Mouse (Mus musculus): ENCODE data around the gene Pnp2. TPM values are rescaled to one million over a fixed set of nuclear protein-coding genes. Genes with fewer than 3 reads are reported as not detected.
"Not testable (repeated sequence)": the region's sequence is repeated elsewhere in the genome, so short reads cannot be mapped to it uniquely, and the experiment has no call there.

The Pnp2 gene
- polyA plus RNA-seq (2014; fragmentation: Nextera tagmentation; extraction: Ambion mirVana) = 0.46 and 0.51 TPM in 2 replicates

GRCm38 (mm10) chr14:50955942-50956508 lies at the start of gene Pnp2:
Gene Pnp2, plus strand, starts transcription at chr14:50955992.
- 7% methylated on average over 18 of the region's 19 CpGs for WGBS
- not testable (repeated sequence) for H3K9ac ChIP-seq (replicated peaks; ENCODE audit: low read depth, low read length)

GRCm38 (mm10) chr14:50908126-50908525 lies 47.7 kb upstream of the Pnp2 start:
- Histone ChIP-seq H3K4me3 (ENCODE audit: low read depth, low read length) (no peak overlapping the region), H3K27me3 (ENCODE audit: control insufficient read depth, insufficient read depth, low read length) (no peaks in the 10 kb centered on the region), H3K4me2 (ENCODE audit: low read depth, low read length) (no peak overlapping the region), H3K36me3 (ENCODE audit: control insufficient read depth, insufficient read depth, low read length) (peaks cover 7% of the 10 kb centered on the region; the same call in 1 of the 2 replicates), H3K4me1 (ENCODE audit: control insufficient read depth, insufficient read depth, low read length) (peaks cover 6% of the 10 kb centered on the region; the same call in 1 of the 2 replicates), H3K27ac (ENCODE audit: low read depth, low read length) (no peak overlapping the region), H3K9ac (replicated peaks; ENCODE audit: low read depth, low read length) (no peak overlapping the region), H3K9me3 (ENCODE audit: control insufficient read depth, low read length) (no peaks in the 10 kb centered on the region)
- ATAC-seq (ENCODE audit: low read depth) = no peak
- WGBS = 81% methylated on average over 4 of the region's 4 CpGs

More at GRCm38 (mm10) chr14:50955942-50956508, at the start of gene Pnp2:
- 0 out of 2 replicates have a peak within 1 kb of the TSS, but pooled peaks have one; percentile 20 for H3K4me2 ChIP-seq (ENCODE audit: low read depth, low read length)
- H3K27ac ChIP-seq (ENCODE audit: low read depth, low read length); H3K4me3 ChIP-seq (ENCODE audit: low read depth, low read length); H3K4me1 ChIP-seq (ENCODE audit: control insufficient read depth, insufficient read depth, low read length); H3K36me3 ChIP-seq (ENCODE audit: control insufficient read depth, insufficient read depth, low read length); H3K9me3 ChIP-seq (ENCODE audit: control insufficient read depth, low read length); H3K27me3 ChIP-seq (ENCODE audit: control insufficient read depth, insufficient read depth, low read length): not testable (repeated sequence)
- peak; percentile 95 for ATAC-seq (ENCODE audit: low read depth)

GRCm38 (mm10) chr14:50911356-50911755 lies 44.4 kb upstream of the Pnp2 start:
- Histone ChIP-seq H3K27ac (ENCODE audit: low read depth, low read length) (no peak overlapping the region), H3K4me1 (ENCODE audit: control insufficient read depth, insufficient read depth, low read length) (no peaks in the 10 kb centered on the region), H3K36me3 (ENCODE audit: control insufficient read depth, insufficient read depth, low read length) (peaks cover 21% of the 10 kb centered on the region), H3K27me3 (ENCODE audit: control insufficient read depth, insufficient read depth, low read length) (no peaks in the 10 kb centered on the region), H3K4me2 (ENCODE audit: low read depth, low read length) (no peak overlapping the region), H3K9ac (replicated peaks; ENCODE audit: low read depth, low read length) (no peak overlapping the region), H3K9me3 (ENCODE audit: control insufficient read depth, low read length) (no peaks in the 10 kb centered on the region), H3K4me3 (ENCODE audit: low read depth, low read length) (no peak overlapping the region)
- WGBS = 61% methylated on average over 3 of the region's 3 CpGs
- no peak for ATAC-seq (ENCODE audit: low read depth)

- H3K4me1 ChIP-seq (ENCODE audit: control insufficient read depth, insufficient read depth, low read length) = peaks cover 12% of the 10 kb centered on the region
- H3K4me2 ChIP-seq (ENCODE audit: low read depth, low read length) = peak overlapping the region; percentile 83
- ATAC-seq (ENCODE audit: low read depth); H3K27me3 ChIP-seq (ENCODE audit: control insufficient read depth, insufficient read depth, low read length); H3K27ac ChIP-seq (ENCODE audit: low read depth, low read length); H3K9me3 ChIP-seq (ENCODE audit: control insufficient read depth, low read length): not testable (repeated sequence)
- H3K36me3 ChIP-seq (ENCODE audit: control insufficient read depth, insufficient read depth, low read length) = peaks cover 26% of the 10 kb centered on the region
- 81% methylated on average over 1 of the region's 1 CpGs for WGBS
- peak overlapping the region; percentile 67 for H3K4me3 ChIP-seq (ENCODE audit: low read depth, low read length)
- H3K9ac ChIP-seq (replicated peaks; ENCODE audit: low read depth, low read length) = peak overlapping the region; percentile 65; the same call in 1 of the 2 replicates
Observed at GRCm38 (mm10) chr14:50923437-50923836, 32.4 kb upstream of the Pnp2 start.

- no peaks in the 10 kb centered on the region for H3K9me3 ChIP-seq (ENCODE audit: control insufficient read depth, low read length)
- peak; percentile 97 for ATAC-seq (ENCODE audit: low read depth)
- WGBS = under 1% methylated on average over 57 of the region's 57 CpGs
Observed at GRCm38 (mm10) chr14:50924281-50925064, 31.3 kb upstream of the Pnp2 start, which contains the start of the genes Osgep and Apex1. Gene Osgep, minus strand, starts transcription at chr14:50924893. Gene Apex1, plus strand, starts transcription at chr14:50924968.

DNA sequence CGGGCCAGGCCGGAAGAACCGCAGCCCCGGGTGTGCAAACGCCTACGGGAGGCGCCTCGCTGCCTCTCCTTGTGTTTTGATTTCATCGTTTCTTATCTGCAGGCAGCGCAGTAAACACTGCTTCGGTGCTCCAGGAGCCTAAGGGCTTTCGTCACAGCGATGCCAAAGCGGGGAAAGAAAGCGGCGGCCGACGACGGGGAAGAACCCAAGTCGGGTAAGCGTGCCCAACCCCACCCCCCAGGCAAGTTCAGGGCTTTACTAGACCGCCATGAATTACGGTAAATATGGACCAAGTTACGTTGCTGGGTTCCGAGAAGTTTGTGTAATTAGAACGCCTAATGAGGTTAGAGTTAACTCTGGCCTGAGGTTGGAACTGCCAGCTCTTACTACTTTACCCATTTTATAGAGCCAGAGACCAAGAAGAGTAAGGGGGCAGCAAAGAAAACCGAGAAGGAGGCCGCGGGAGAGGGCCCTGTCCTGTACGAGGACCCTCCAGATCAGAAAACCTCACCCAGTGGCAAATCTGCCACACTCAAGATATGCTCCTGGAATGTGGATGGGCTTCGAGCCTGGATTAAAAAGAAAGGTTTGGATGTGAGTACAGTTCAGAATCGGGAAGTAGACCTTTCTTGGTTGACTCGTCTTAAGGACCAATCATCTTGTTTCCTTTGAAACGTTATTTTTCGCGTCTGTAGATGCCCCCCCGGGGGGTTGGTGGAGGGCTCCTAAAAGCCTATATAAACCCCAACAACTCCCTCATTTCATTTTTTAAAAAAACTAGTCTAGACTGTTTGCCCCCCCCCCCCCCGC lies 30.5 kb upstream of the Pnp2 start:
- Histone ChIP-seq H3K4me3 (ENCODE audit: low read depth, low read length) (peak overlapping the region; percentile 67), H3K4me1 (ENCODE audit: control insufficient read depth, insufficient read depth, low read length) (peaks cover 19% of the 10 kb centered on the region), H3K9ac (replicated peaks; ENCODE audit: low read depth, low read length) (peak overlapping the region; percentile 70), H3K36me3 (ENCODE audit: control insufficient read depth, insufficient read depth, low read length) (peaks cover 24% of the 10 kb centered on the region), H3K27me3 (ENCODE audit: control insufficient read depth, insufficient read depth, low read length) (no peaks in the 10 kb centered on the region), H3K9me3 (ENCODE audit: control insufficient read depth, low read length) (no peaks in the 10 kb centered on the region), H3K27ac (ENCODE audit: low read depth, low read length) (peak overlapping the region; percentile 85), H3K4me2 (ENCODE audit: low read depth, low read length) (peak overlapping the region; percentile 87)
- peak; percentile 65; the same call in 1 of the 2 replicates for ATAC-seq (ENCODE audit: low read depth)
- WGBS = 1% methylated on average over 38 of the region's 38 CpGs

More at GRCm38 (mm10) chr14:50924281-50925064, 31.3 kb upstream of the Pnp2 start, which contains the start of the genes Osgep and Apex1:
- peak within 1 kb of the TSS; percentile 87 for H3K4me2 ChIP-seq (ENCODE audit: low read depth, low read length)
- peak within 1 kb of the TSS; percentile 85 for H3K27ac ChIP-seq (ENCODE audit: low read depth, low read length)
- H3K27me3 ChIP-seq (ENCODE audit: control insufficient read depth, insufficient read depth, low read length) = no peaks in the 10 kb centered on the region
- peaks cover 28% of the 10 kb centered on the region for H3K36me3 ChIP-seq (ENCODE audit: control insufficient read depth, insufficient read depth, low read length)
- peak within 1 kb of the TSS; percentile 67 for H3K4me3 ChIP-seq (ENCODE audit: low read depth, low read length)
- H3K9ac ChIP-seq (replicated peaks; ENCODE audit: low read depth, low read length) = peak within 1 kb of the TSS; percentile 70
- H3K4me1 ChIP-seq (ENCODE audit: control insufficient read depth, insufficient read depth, low read length) = peaks cover 13% of the 10 kb centered on the region

DNA sequence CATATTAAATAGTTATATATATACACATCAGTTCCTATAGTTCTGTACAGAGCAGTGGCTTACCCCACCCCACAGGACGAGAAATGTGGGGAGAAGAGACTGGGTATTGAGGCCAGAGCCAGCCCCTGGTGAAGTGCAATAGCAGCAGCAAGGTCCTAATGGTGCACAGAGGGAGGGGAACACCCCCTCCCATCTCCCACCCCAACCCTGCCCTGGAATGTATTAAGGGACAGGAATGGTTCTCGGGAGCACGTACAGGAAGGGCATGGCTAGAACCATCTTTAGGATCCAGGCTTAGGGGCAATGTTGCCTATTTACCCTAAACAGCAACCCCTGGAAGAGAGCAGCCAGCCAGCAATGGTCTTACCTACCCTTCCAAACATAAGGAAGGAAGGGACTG lies 28.4 kb upstream of the Pnp2 start:
- ATAC-seq (ENCODE audit: low read depth) = no peak
- Histone ChIP-seq H3K9me3 (ENCODE audit: control insufficient read depth, low read length) (no peaks in the 10 kb centered on the region), H3K36me3 (ENCODE audit: control insufficient read depth, insufficient read depth, low read length) (peaks cover 24% of the 10 kb centered on the region), H3K4me2 (ENCODE audit: low read depth, low read length) (no peak overlapping the region), H3K9ac (replicated peaks; ENCODE audit: low read depth, low read length) (no peak overlapping the region), H3K4me1 (ENCODE audit: control insufficient read depth, insufficient read depth, low read length) (peaks cover 19% of the 10 kb centered on the region), H3K4me3 (ENCODE audit: low read depth, low read length) (no peak overlapping the region), H3K27me3 (ENCODE audit: control insufficient read depth, insufficient read depth, low read length) (no peaks in the 10 kb centered on the region), H3K27ac (ENCODE audit: low read depth, low read length) (no peak overlapping the region)
- WGBS = 65% methylated on average over 3 of the region's 3 CpGs

- Histone ChIP-seq H3K9ac (replicated peaks; ENCODE audit: low read depth, low read length) (peak overlapping the region; percentile 99), H3K27ac (ENCODE audit: low read depth, low read length) (peak overlapping the region; percentile 84), H3K4me2 (ENCODE audit: low read depth, low read length) (peak overlapping the region; percentile 79), H3K4me1 (ENCODE audit: control insufficient read depth, insufficient read depth, low read length) (peaks cover 16% of the 10 kb centered on the region), H3K27me3 (ENCODE audit: control insufficient read depth, insufficient read depth, low read length) (no peaks in the 10 kb centered on the region), H3K9me3 (ENCODE audit: control insufficient read depth, low read length) (no peaks in the 10 kb centered on the region), H3K4me3 (ENCODE audit: low read depth, low read length) (peak overlapping the region; percentile 99), H3K36me3 (ENCODE audit: control insufficient read depth, insufficient read depth, low read length) (peaks cover 24% of the 10 kb centered on the region)
- WGBS = 14% methylated on average over 10 of the region's 10 CpGs
- ATAC-seq (ENCODE audit: low read depth) = no peak
Observed at GRCm38 (mm10) chr14:50929951-50930350, 25.8 kb upstream of the Pnp2 start.

Data from neural tube, embryonic 14.5 days (tissue).